Mouse (Mus musculus) thymus, postnatal 4 days (tissue): ENCODE data around the gene Pfdn2.
"Not testable (repeated sequence)": the region's sequence is repeated elsewhere in the genome, so short reads cannot be mapped to it uniquely, and the experiment has no call there.

Source experiments
- DNase-seq: peaks from one replicate; pipeline ENCODE4 v3.0.0; 2021

Gene Pfdn2

GRCm38 (mm10) chr1:171345225-171346094 is at the start of gene Pfdn2, which contains the start of gene Nit1:
Gene Pfdn2 (plus strand): TSS chr1:171345670.
Gene Nit1 (minus strand): TSS chr1:171345646.
- peak; percentile 93 for DNase-seq

- DNase-seq = no peak
Measured at GRCm38 (mm10) chr1:171298226-171298625, 47.2 kb upstream of the Pfdn2 start.

GRCm38 (mm10) chr1:171306157-171306556 is 39.3 kb upstream of the Pfdn2 start:
- not testable (repeated sequence) for DNase-seq

- no peak for DNase-seq
Measured at GRCm38 (mm10) chr1:171309321-171309720, 36.1 kb upstream of the Pfdn2 start.

GRCm38 (mm10) chr1:171319748-171320147 is 25.7 kb upstream of the Pfdn2 start:
- no peak for DNase-seq

- no peak for DNase-seq
Measured at GRCm38 (mm10) chr1:171320151-171320550, 25.3 kb upstream of the Pfdn2 start.

GRCm38 (mm10) chr1:171321415-171321814 is 24.1 kb upstream of the Pfdn2 start:
- DNase-seq = peak; percentile 54

GRCm38 (mm10) chr1:171322012-171322411 is 23.5 kb upstream of the Pfdn2 start:
- DNase-seq = no peak

- DNase-seq = no peak
Measured at GRCm38 (mm10) chr1:171325571-171325970, 19.9 kb upstream of the Pfdn2 start.

GRCm38 (mm10) chr1:171326588-171326987 is 18.9 kb upstream of the Pfdn2 start:
- not testable (repeated sequence) for DNase-seq

GRCm38 (mm10) chr1:171328244-171328643 is 17.2 kb upstream of the Pfdn2 start:
- DNase-seq = peak; percentile 17

- peak; percentile 90 for DNase-seq
Measured at GRCm38 (mm10) chr1:171328839-171329432, 16.5 kb upstream of the Pfdn2 start, which contains the start of gene Dedd. Gene Dedd (plus strand): TSS chr1:171329145.

GRCm38 (mm10) chr1:171329433-171330215 is 15.8 kb upstream of the Pfdn2 start:
- peak; percentile 89 for DNase-seq

- DNase-seq = no peak
Measured at GRCm38 (mm10) chr1:171330216-171330560, 15.3 kb upstream of the Pfdn2 start.

- no peak for DNase-seq
Measured at GRCm38 (mm10) chr1:171342262-171343207, 2.9 kb upstream of the Pfdn2 start.

- peak; percentile 28 for DNase-seq
Measured at GRCm38 (mm10) chr1:171343922-171344677, 1.4 kb upstream of the Pfdn2 start.

GRCm38 (mm10) chr1:171344715-171345114 is 755 bp upstream of the Pfdn2 start:
- no peak for DNase-seq

GRCm38 (mm10) chr1:171346095-171346450 is 603 bp downstream of the Pfdn2 start:
- no peak for DNase-seq

GRCm38 (mm10) chr1:171348665-171349064 is 3.2 kb downstream of the Pfdn2 start:
- no peak for DNase-seq

GRCm38 (mm10) chr1:171349210-171349609 is 3.7 kb downstream of the Pfdn2 start:
- no peak for DNase-seq

- peak; percentile 78 for DNase-seq
Measured at GRCm38 (mm10) chr1:171355812-171356340, 10.4 kb downstream of the Pfdn2 start.
